14 mouse cellular contexts compared by ENCODE assay signal in the genomic region with DNA sequence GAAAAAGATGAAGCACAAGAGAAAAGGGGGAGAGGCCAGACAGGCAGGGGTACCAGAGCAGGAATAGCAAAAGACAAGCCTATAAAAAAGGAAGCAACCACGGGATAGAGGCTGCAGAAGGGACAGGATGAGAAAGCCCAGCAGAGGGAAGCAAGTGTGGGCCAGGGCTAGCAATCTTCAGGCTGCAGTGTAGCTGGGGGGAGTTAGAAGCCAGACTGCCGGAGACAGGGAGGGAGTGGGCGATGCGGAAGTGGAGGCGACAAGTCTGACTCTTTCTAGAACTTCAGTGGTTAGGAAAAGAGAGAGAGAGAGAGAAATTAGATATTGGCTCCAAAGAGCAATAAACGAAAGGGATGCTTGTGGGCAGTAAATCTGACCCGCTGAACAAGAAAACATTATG.
DNase-seq lines count a peak whose midpoint lies in the region; ATAC-seq and TF ChIP-seq lines count a peak whose summit lies in the region.
"Had no signal": no experiment of that assay in that cellular context is flagged by ENCODE, and none has a peak within 500 bp of the region (broad histone marks: within the 10 kb centered on the region; RNA-seq: fewer than 3 reads in every experiment).

No protein-coding gene starts in this region.

- H3K4me2 ChIP-seq in kidney, embryonic 15.5 days: no peak overlapping the region
- H3K4me2 ChIP-seq in midbrain, postnatal 0 days (ENCODE audit: low read depth, low read length, poor library complexity, severe bottlenecking): no peak overlapping the region
- H3K4me2 ChIP-seq in intestine, postnatal 0 days (replicated peaks; ENCODE audit: low read depth): no peak overlapping the region
- H3K4me2 ChIP-seq: heart, embryonic 13.5 days; midbrain, embryonic 15.5 days had no signal

- TF ChIP-seq CTCF in midbrain, postnatal 0 days (IDR thresholded peaks at IDR 0.05): no peak
- TF ChIP-seq CTCF in intestine, postnatal 0 days (IDR thresholded peaks at IDR 0.05; ENCODE audit: low read depth): no peak

- 8% methylated on average over 7 of the region's 7 CpGs for WGBS in kidney, embryonic 15.5 days
- 47% methylated on average over 7 of the region's 7 CpGs for WGBS in midbrain, embryonic 10.5 days
- 39% methylated on average over 7 of the region's 7 CpGs for WGBS in midbrain, postnatal 0 days
- 34% methylated on average over 7 of the region's 7 CpGs for WGBS in intestine, postnatal 0 days

- H3K9me3 ChIP-seq in kidney, embryonic 15.5 days (replicated peaks): no peaks in the 10 kb centered on the region
- H3K9me3 ChIP-seq in midbrain, embryonic 10.5 days (replicated peaks): no peaks in the 10 kb centered on the region
- H3K9me3 ChIP-seq in midbrain, postnatal 0 days (ENCODE audit: low read length): no peaks in the 10 kb centered on the region
- H3K9me3 ChIP-seq in intestine, postnatal 0 days (ENCODE audit: control insufficient read depth): no peaks in the 10 kb centered on the region
- H3K9me3 ChIP-seq: heart, embryonic 13.5 days; midbrain, embryonic 15.5 days had no signal

- no peak overlapping the region for H3K4me3 ChIP-seq in kidney, embryonic 15.5 days (replicated peaks)
- no peak overlapping the region for H3K4me3 ChIP-seq in midbrain, embryonic 10.5 days
- H3K4me3 ChIP-seq in midbrain, postnatal 0 days (ENCODE audit: low read depth, low read length): no peak overlapping the region
- no peak overlapping the region for H3K4me3 ChIP-seq in intestine, postnatal 0 days (ENCODE audit: low read depth, low read length)
- H3K4me3 ChIP-seq: heart, embryonic 13.5 days; midbrain, embryonic 15.5 days had no signal

- 0 out of 2 replicates have a peak, but pooled peaks have one; percentile 9 for ATAC-seq in kidney, embryonic 15.5 days (replicated peaks; ENCODE audit: low FRiP score)
- no peak for ATAC-seq in midbrain, postnatal 0 days (ENCODE audit: low FRiP score)
- peak; percentile 59 to 75 for ATAC-seq in hematopoietic stem cell, adult 5-6 weeks (replicated peaks in 1 of 2; ENCODE audit: insufficient read depth in 1 of 2, low FRiP score in 2 of 2, low TSS enrichment in 1 of 2, low read depth in 1 of 2, poor library complexity in 2 of 2, severe bottlenecking in 2 of 2)
- ATAC-seq in intestine, postnatal 0 days: no peak
- ATAC-seq: midbrain, embryonic 15.5 days; Patski had no signal

- no peak overlapping the region for H3K27ac ChIP-seq in kidney, embryonic 15.5 days
- no peak overlapping the region for H3K27ac ChIP-seq in midbrain, embryonic 10.5 days (replicated peaks)
- no peak overlapping the region for H3K27ac ChIP-seq in midbrain, postnatal 0 days (ENCODE audit: low read depth, low read length)
- no peak overlapping the region for H3K27ac ChIP-seq in intestine, postnatal 0 days (ENCODE audit: low read depth, low read length)
- H3K27ac ChIP-seq: heart, embryonic 13.5 days; midbrain, embryonic 15.5 days had no signal

- no peak overlapping the region for H3K9ac ChIP-seq in kidney, embryonic 15.5 days
- no peak overlapping the region for H3K9ac ChIP-seq in midbrain, postnatal 0 days (replicated peaks; ENCODE audit: low read length, poor library complexity, severe bottlenecking)
- no peak overlapping the region for H3K9ac ChIP-seq in intestine, postnatal 0 days (ENCODE audit: low read depth, low read length)
- H3K9ac ChIP-seq: heart, embryonic 13.5 days; midbrain, embryonic 15.5 days had no signal

- peaks cover 10% of the 10 kb centered on the region for H3K4me1 ChIP-seq in kidney, embryonic 15.5 days
- H3K4me1 ChIP-seq in midbrain, embryonic 10.5 days: peaks cover 9% of the 10 kb centered on the region
- H3K4me1 ChIP-seq in midbrain, postnatal 0 days (ENCODE audit: insufficient read depth, low read length): no peaks in the 10 kb centered on the region
- no peaks in the 10 kb centered on the region for H3K4me1 ChIP-seq in intestine, postnatal 0 days (replicated peaks; ENCODE audit: control insufficient read depth, insufficient read depth, low read length)

- H3K27me3 ChIP-seq in kidney, embryonic 15.5 days: 0 out of 2 replicates have a peak, but pooled peaks cover 9% of the 10 kb centered on the region
- H3K27me3 ChIP-seq in midbrain, embryonic 10.5 days (ENCODE audit: low read depth, poor library complexity, severe bottlenecking): peaks cover 24% of the 10 kb centered on the region; the same call in 1 of the 2 replicates
- no peaks in the 10 kb centered on the region for H3K27me3 ChIP-seq in midbrain, postnatal 0 days (ENCODE audit: insufficient read depth, low read length)
- no peaks in the 10 kb centered on the region for H3K27me3 ChIP-seq in intestine, postnatal 0 days (replicated peaks; ENCODE audit: control insufficient read depth, insufficient read depth, low read length)
- H3K27me3 ChIP-seq: heart, embryonic 13.5 days; midbrain, embryonic 15.5 days; Patski had no signal

- DNase-seq in kidney, adult 8-10 months: no peak
- DNase-seq in midbrain, embryonic 10.5 days (ENCODE audit: low spot score): peak; percentile 14
- no peak for DNase-seq in midbrain, postnatal 0 days (ENCODE audit: low spot score)
- DNase-seq in right cerebral cortex, postnatal 10 days (ENCODE audit: low spot score in 2 of 2): peak; percentile 51 to 56
- DNase-seq in spleen, postnatal 10 days (ENCODE audit: low spot score in 2 of 2): no peak
- DNase-seq: adrenal gland, postnatal 14 days; cerebellum, adult 11 months; lung, adult 18-20 months had no signal

- no peaks in the 10 kb centered on the region for H3K36me3 ChIP-seq in kidney, embryonic 15.5 days
- H3K36me3 ChIP-seq in midbrain, embryonic 10.5 days: no peaks in the 10 kb centered on the region
- no peaks in the 10 kb centered on the region for H3K36me3 ChIP-seq in midbrain, postnatal 0 days (ENCODE audit: insufficient read depth, low read length)
- H3K36me3 ChIP-seq in intestine, postnatal 0 days (ENCODE audit: control insufficient read depth, insufficient read depth): no peaks in the 10 kb centered on the region
- H3K36me3 ChIP-seq: heart, embryonic 13.5 days; midbrain, embryonic 15.5 days had no signal

Comparison
In these comparisons a context has a peak if more than half of its experiments do, and no peak if none do; other contexts are left out.
1. DNase-seq: peak in midbrain, embryonic 10.5 days (single experiment) and right cerebral cortex, postnatal 10 days (2 of 2); none in kidney, adult 8-10 months (0 of 2), midbrain, postnatal 0 days (single experiment) and spleen, postnatal 10 days (0 of 2).
2. ATAC-seq: peak in kidney, embryonic 15.5 days (single experiment) and hematopoietic stem cell, adult 5-6 weeks (2 of 2); none in midbrain, postnatal 0 days (single experiment) and intestine, postnatal 0 days (single experiment).